Mouse (Mus musculus) intestine, postnatal 0 days (tissue): ENCODE results near the gene Dsn1. TPM values are rescaled to one million over a fixed set of nuclear protein-coding genes. Genes with fewer than 3 reads are reported as not detected.

Experiments used
- ATAC-seq: fragments of 200-750 bp; cut with Nextera tagmentation; 2 replicates; pipeline ENCODE4 v1.8.0; 2017; ENCODE audit warnings: mild to moderate bottlenecking, moderate TSS enrichment, moderate library complexity
- H3K27ac ChIP-seq: fragments of 300-500 bp; sonication (generic); 2 replicates; pipeline ENCODE4 v1.5.1; 2014; ENCODE audit warnings: mild to moderate bottlenecking, low read depth, low read length, moderate library complexity
- H3K27me3 ChIP-seq: fragments of 300-500 bp; sonication (generic); replicated peaks from 2 replicates; pipeline ENCODE4 v1.6.1; 2014; ENCODE audit warnings: low read length, mixed read lengths; ENCODE audit not compliant: control insufficient read depth, insufficient read depth
- H3K36me3 ChIP-seq: fragments of 300-500 bp; sonication (generic); 2 replicates; pipeline ENCODE4 v1.6.1; 2014; ENCODE audit warnings: mild to moderate bottlenecking, moderate library complexity; ENCODE audit not compliant: control insufficient read depth, insufficient read depth
- H3K4me1 ChIP-seq: fragments of 300-500 bp; sonication (generic); replicated peaks from 2 replicates; pipeline ENCODE4 v1.6.1; 2014; ENCODE audit warnings: antibody characterized with exemption, low read length, mixed read lengths; ENCODE audit not compliant: control insufficient read depth, insufficient read depth
- H3K4me2 ChIP-seq: fragments of 300-500 bp; sonication (generic); replicated peaks from 2 replicates; pipeline ENCODE4 v1.6.1; 2014; ENCODE audit warnings: low read depth, mild to moderate bottlenecking, moderate library complexity
- H3K4me3 ChIP-seq: fragments of 300-500 bp; sonication (generic); 2 replicates; pipeline ENCODE4 v1.5.1; 2014; ENCODE audit warnings: low read depth, low read length
- H3K9ac ChIP-seq: fragments of 300-500 bp; sonication (generic); 2 replicates; pipeline ENCODE4 v1.6.1; 2014; ENCODE audit warnings: mild to moderate bottlenecking, low read depth, low read length
- H3K9me3 ChIP-seq: fragments of 300-500 bp; sonication (generic); 2 replicates; pipeline ENCODE4 v1.6.1; 2016; ENCODE audit warnings: mixed run types; ENCODE audit not compliant: control insufficient read depth
- CTCF ChIP-seq: sonication (generic); IDR thresholded peaks from 2 replicates; pipeline ENCODE4 v1.5.1; 2016; ENCODE audit warnings: low read depth, mild to moderate bottlenecking, control low read depth, antibody characterized with exemption, moderate library complexity
- WGBS: fragments of 180-500 bp; shearing (Covaris S2); extraction: QIAGEN DNeasy Blood & Tissue Kit; methylation state at CpG from one replicate; pipeline ENCODE4 v1.1.7; 2014; 5-methylcytosine and 5-hydroxymethylcytosine counted together
- polyA plus RNA-seq: library from polyadenylated mRNA; unstranded; fragments of >200 nt; fragmentation: Nextera tagmentation; extraction: Ambion mirVana; gene quantifications from 2 replicates; pipeline ENCODE4 v1.2.1, GENCODE M21; 2015

Gene Dsn1
- polyA plus RNA-seq, 1 experiment from 2014 or later: 7.9 TPM

DNA sequence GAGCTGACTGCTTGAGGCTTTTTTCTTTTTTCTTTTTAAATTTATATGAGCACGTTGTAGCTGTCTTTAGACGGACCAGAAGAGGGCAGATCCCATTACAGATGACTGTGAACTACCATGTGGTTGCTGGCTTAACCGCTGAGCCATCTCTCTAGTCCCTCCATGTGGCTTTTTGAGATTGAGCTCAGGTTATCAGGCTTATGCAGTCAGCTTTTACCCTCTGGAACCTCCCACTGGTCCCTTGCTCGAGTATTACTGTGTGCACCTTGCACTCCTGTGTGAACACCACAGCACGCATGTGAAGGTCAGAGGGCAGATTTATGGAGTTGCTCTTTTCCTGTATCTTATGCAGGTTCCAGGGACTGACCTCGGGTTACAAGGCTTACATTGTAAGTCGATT is 50.6 kb downstream of the Dsn1 start:
- Histone ChIP-seq H3K27ac (no peak overlapping the region), H3K9ac (no peak overlapping the region), H3K4me2 (no peak overlapping the region), H3K27me3 (no peaks in the 10 kb centered on the region), H3K4me1 (no peaks in the 10 kb centered on the region), H3K4me3 (no peak overlapping the region), H3K9me3 (no peaks in the 10 kb centered on the region), H3K36me3 (no peaks in the 10 kb centered on the region)
- ATAC-seq: peak; percentile 49; the same call in 1 of the 2 replicates
- 57% methylated on average over 7 of the region's 7 CpGs for WGBS
- TF ChIP-seq CTCF: no peak

GRCm38 (mm10) chr2:156954463-156954862 is 52.5 kb downstream of the Dsn1 start:
- no peaks in the 10 kb centered on the region for H3K4me1 ChIP-seq
- WGBS: 92% methylated on average over 5 of the region's 5 CpGs
- no peak overlapping the region for H3K27ac ChIP-seq
- no peak for TF ChIP-seq CTCF
- H3K27me3 ChIP-seq: no peaks in the 10 kb centered on the region
- no peak for ATAC-seq
- no peak overlapping the region for H3K9ac ChIP-seq
- H3K36me3 ChIP-seq: no peaks in the 10 kb centered on the region
- no peak overlapping the region for H3K4me2 ChIP-seq
- H3K4me3 ChIP-seq: no peak overlapping the region
- H3K9me3 ChIP-seq: no peaks in the 10 kb centered on the region

- Histone ChIP-seq H3K27me3 (no peaks in the 10 kb centered on the region), H3K36me3 (peaks cover 24% of the 10 kb centered on the region), H3K27ac (no peak overlapping the region), H3K4me1 (no peaks in the 10 kb centered on the region), H3K9me3 (no peaks in the 10 kb centered on the region), H3K4me3 (no peak overlapping the region), H3K9ac (no peak overlapping the region), H3K4me2 (no peak overlapping the region)
- no peak for TF ChIP-seq CTCF
- WGBS: 64% methylated on average over 10 of the region's 10 CpGs
- ATAC-seq: peak; percentile 95
Observed at GRCm38 (mm10) chr2:156951301-156952094, 55.5 kb downstream of the Dsn1 start.

GRCm38 (mm10) chr2:156950816-156951215 is 56.1 kb downstream of the Dsn1 start:
- H3K9me3 ChIP-seq: no peaks in the 10 kb centered on the region
- H3K4me2 ChIP-seq: no peak overlapping the region
- H3K27ac ChIP-seq: no peak overlapping the region
- TF ChIP-seq CTCF: no peak
- H3K4me1 ChIP-seq: no peaks in the 10 kb centered on the region
- H3K4me3 ChIP-seq: no peak overlapping the region
- no peaks in the 10 kb centered on the region for H3K27me3 ChIP-seq
- ATAC-seq: no peak
- H3K36me3 ChIP-seq: peaks cover 24% of the 10 kb centered on the region
- no peak overlapping the region for H3K9ac ChIP-seq
- 87% methylated on average over 3 of the region's 3 CpGs for WGBS

Other genes starting within 250 kb of the Dsn1 start
- 1,325 and 1,382 TPM in 2 replicates for gene Myl9, start 231.7 kb downstream of the Dsn1 start, polyA plus RNA-seq
- gene Tgif2, start 167.1 kb downstream of the Dsn1 start, polyA plus RNA-seq: 6.4 and 7.0 TPM in 2 replicates
- gene 4930518I15Rik, start 149.2 kb downstream of the Dsn1 start, polyA plus RNA-seq: 1.3 and 1.8 TPM in 2 replicates
- 272 and 279 TPM in 2 replicates for gene Rab5if, start 144.0 kb downstream of the Dsn1 start, polyA plus RNA-seq
- 0.29 and 0.40 TPM in 2 replicates for gene Sla2, start 120.0 kb downstream of the Dsn1 start, polyA plus RNA-seq
- 25.1 and 25.3 TPM in 2 replicates for gene Ndrg3, start 15.1 kb downstream of the Dsn1 start, polyA plus RNA-seq
- gene Soga1, start 72.1 kb upstream of the Dsn1 start, polyA plus RNA-seq: 0.90 TPM in 2 replicates
- gene Tldc2, start 79.9 kb upstream of the Dsn1 start, polyA plus RNA-seq: not detected in 2 replicates
- gene Samhd1, start 128.1 kb upstream of the Dsn1 start, polyA plus RNA-seq: 29.4 and 33.7 TPM in 2 replicates
- gene Rbl1, start 197.4 kb upstream of the Dsn1 start, polyA plus RNA-seq: 9.3 and 9.7 TPM in 2 replicates